Mouse (Mus musculus): ENCODE measurements around the gene Neu1.

DNA sequence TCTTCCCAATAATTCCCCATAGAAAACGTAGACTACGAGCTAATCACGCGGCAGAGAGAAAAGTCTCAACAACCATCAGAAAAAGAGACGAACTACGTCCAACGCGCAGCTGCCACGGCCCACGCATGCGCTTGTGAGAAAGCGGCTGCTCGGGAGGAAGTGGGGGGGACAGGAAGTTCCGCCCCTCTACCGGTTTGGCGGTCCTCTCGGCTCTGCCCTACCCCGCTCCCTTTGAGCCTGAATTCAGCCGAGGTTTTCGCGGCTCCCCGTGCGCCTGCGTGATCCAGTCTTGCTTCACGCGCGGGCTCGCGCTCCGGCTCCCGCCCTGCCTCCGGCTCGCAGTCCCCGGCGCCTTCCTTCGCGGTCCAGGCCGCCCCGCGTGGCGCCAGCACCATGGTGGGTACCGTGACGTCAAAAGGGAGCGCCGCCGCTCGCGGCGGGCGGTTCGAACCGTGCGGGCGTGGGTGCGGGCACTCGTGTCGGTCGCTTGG is 50.7 kb downstream of the Neu1 start, which contains the start of gene Lsm2:
- no peak for TF ChIP-seq CTCF (IDR thresholded peaks at IDR 0.05; ENCODE audit: low read depth)
- TF ChIP-seq EP300 (IDR thresholded peaks at IDR 0.05; ENCODE audit: low read depth) = no peak

Data from liver, embryonic 14.5 days (tissue).